Mouse (Mus musculus): Measurements from ENCODE around the gene Gucy1b2.

DNA sequence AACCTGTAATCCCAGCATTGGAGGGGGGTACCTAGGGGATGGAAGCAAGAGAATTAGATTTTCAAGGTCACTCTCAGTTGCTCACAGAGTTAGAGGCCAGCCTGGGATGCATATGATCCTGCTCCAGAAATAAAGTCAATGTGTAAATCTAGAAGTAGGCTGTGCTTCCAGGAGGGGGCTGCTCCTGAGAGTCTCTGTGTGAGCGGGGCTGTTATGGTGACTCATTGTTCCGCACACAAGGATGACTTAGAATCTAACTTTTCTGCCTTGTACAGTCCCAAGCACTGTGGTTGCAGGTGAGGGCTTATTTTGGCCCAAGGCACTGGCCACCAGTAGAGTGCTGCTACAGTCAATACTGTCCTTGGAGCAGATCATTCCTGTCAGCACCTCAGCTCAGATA is 76.7 kb downstream of the Gucy1b2 start:
- TF ChIP-seq CTCF (IDR thresholded peaks at IDR 0.05; ENCODE audit: low read depth, low read length), result no peak
- no peak for TF ChIP-seq POLR2A (IDR thresholded peaks at IDR 0.05; ENCODE audit: extremely low read depth, insufficient read depth, low read length)

Data from liver, adult 2 months (tissue).